Mouse (Mus musculus): Measurements from ENCODE around the gene Glb1l. TPM values are rescaled to one million over a fixed set of nuclear protein-coding genes. Genes with fewer than 3 reads are reported as not detected.

Gene Glb1l
- polyA plus RNA-seq, 1 experiment, result not detected

DNA sequence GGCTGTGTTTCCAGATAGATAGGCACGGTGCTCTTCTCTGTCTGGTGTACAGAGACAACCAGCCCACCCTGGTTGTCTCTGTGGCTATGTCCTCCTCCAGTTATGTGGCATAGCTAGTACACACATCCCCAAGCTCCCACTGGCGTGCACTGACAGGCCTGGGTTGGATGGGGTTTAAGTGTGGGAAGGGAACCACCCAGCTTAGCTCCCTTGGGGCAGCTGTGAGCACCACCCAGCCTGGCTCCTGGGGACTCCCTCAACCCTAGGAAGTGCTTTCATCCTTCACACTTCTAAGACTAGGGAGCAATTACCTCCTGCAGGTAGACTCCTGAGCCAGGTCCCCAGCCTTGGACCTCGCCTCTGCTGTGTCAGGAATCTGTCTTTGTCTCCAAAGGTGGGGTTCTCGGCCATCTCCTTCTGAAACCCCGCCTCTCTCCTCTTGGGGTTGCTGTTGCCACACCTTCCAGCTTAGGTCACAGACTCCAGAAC, 21.1 kb upstream of the Glb1l start, which contains the start of gene A630095N17Rik:
A630095N17Rik (minus strand) TSS at position 439 of the 489 bp plus-strand sequence.
- TF ChIP-seq POLR2A (IDR thresholded peaks at IDR 0.05; ENCODE audit: insufficient read depth, low read depth, low read length) (no peak), CTCF (IDR thresholded peaks at IDR 0.05; ENCODE audit: insufficient read depth, low read depth, low read length) (no peak)
- WGBS, result 77% methylated on average over 5 of the region's 5 CpGs
- peaks cover 6% of the 10 kb centered on the region for H3K4me1 ChIP-seq (ENCODE audit: control insufficient read depth, insufficient read depth, low read length)
- no peak within 1 kb of the TSS for H3K4me3 ChIP-seq (ENCODE audit: insufficient read depth, low read depth, low read length)
- no peak within 1 kb of the TSS for H3K27ac ChIP-seq (ENCODE audit: insufficient read depth, low read depth, low read length)

GRCm38 (mm10) chr1:75231224-75231623, 20.6 kb upstream of the Glb1l start:
- no peak for TF ChIP-seq POLR2A (IDR thresholded peaks at IDR 0.05; ENCODE audit: insufficient read depth, low read depth, low read length)
- no peak for TF ChIP-seq CTCF (IDR thresholded peaks at IDR 0.05; ENCODE audit: insufficient read depth, low read depth, low read length)
- no peak overlapping the region for H3K4me3 ChIP-seq (ENCODE audit: insufficient read depth, low read depth, low read length)
- WGBS, result 88% methylated on average over 4 of the region's 4 CpGs

DNA sequence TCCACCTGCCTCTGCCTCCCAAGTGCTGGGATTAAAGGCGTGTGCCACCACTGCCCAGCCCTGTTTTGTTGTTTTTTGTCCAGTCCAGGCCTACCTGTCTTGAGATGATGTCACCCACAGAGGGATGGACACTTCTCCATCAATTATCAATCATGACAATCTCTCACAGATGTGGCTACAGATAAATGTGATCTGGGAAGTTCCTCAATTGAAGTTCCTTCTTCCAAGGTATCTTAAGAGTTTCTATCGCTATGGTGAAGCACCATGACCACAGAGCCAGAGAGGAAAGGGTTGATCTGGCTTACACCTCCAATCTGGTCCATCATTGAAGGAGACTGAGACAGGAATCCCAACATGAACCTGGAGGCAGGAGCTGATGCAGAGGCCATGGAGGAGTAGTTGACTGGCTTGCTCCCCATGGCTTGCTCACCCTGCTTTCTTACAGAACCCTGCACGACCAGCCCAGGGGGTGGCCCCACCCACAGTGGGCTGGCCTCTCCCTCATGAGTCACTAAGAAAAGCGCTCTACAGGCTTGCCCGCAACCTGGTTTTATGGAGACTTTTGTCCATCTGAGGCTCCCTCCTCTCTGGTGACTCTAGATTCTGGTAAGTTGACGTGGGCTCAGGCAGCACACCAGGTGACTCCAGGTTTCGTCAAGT, 19.9 kb upstream of the Glb1l start:
- TF ChIP-seq POLR2A (IDR thresholded peaks at IDR 0.05; ENCODE audit: insufficient read depth, low read depth, low read length) (no peak), CTCF (IDR thresholded peaks at IDR 0.05; ENCODE audit: insufficient read depth, low read depth, low read length) (no peak)
- WGBS, result 68% methylated on average over 7 of the region's 7 CpGs
- peaks cover 4% of the 10 kb centered on the region for H3K4me1 ChIP-seq (ENCODE audit: control insufficient read depth, insufficient read depth, low read length)
- no peak overlapping the region for H3K4me3 ChIP-seq (ENCODE audit: insufficient read depth, low read depth, low read length)
- no peak overlapping the region for H3K27ac ChIP-seq (ENCODE audit: insufficient read depth, low read depth, low read length)

More at GRCm38 (mm10) chr1:75231224-75231623, 20.6 kb upstream of the Glb1l start:
- Histone ChIP-seq H3K4me1 (ENCODE audit: control insufficient read depth, insufficient read depth, low read length) (peaks cover 6% of the 10 kb centered on the region), H3K27ac (ENCODE audit: insufficient read depth, low read depth, low read length) (no peak overlapping the region)

DNA sequence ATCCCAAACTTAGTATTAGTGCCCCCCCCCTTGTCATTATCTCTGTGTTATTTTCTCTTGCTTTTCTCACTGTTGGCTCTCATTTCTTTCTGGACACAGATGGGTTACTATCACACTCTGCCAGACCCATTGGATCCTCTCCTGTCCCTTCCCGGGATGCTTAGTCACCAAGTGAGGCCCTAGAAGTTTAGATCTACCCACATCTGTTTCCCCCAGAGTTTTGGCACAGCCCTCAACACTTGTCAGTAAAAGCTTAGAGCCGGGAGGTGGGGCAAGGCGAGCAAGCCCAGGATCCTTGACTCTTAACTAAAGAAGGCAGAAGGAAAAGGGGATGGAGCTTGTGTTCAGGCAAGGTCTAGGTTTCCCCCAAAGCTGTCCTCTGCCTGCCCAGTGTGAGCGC, 18.5 kb upstream of the Glb1l start:
- WGBS, result 66% methylated on average over 4 of the region's 4 CpGs
- H3K27ac ChIP-seq (ENCODE audit: insufficient read depth, low read depth, low read length), result no peak overlapping the region
- peaks cover 4% of the 10 kb centered on the region; the same call in 1 of the 2 replicates for H3K4me1 ChIP-seq (ENCODE audit: control insufficient read depth, insufficient read depth, low read length)
- no peak for TF ChIP-seq POLR2A (IDR thresholded peaks at IDR 0.05; ENCODE audit: insufficient read depth, low read depth, low read length)
- TF ChIP-seq CTCF (IDR thresholded peaks at IDR 0.05; ENCODE audit: insufficient read depth, low read depth, low read length), result no peak
- H3K4me3 ChIP-seq (ENCODE audit: insufficient read depth, low read depth, low read length), result no peak overlapping the region

DNA sequence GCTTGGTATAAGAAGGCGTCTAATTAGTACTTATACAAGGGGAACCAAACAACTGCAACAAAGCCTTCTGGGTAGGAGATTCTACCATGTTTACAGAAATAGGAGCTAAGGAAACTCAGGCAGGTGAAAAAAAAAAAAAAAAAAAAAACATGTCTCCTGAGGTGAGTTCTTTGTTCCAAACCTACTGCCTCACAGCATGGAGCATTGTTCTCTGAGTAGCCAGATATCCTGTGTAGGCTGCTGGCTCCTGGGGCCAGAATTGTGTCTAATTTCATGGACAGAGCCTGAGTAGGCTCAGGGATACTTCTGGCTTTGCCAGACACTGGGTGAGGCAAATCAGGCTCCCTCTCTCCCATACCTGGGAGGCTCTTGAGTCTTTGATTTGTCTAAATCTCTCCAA, 17.0 kb upstream of the Glb1l start:
- Histone ChIP-seq H3K4me3 (ENCODE audit: insufficient read depth, low read depth, low read length) (no peak overlapping the region), H3K4me1 (ENCODE audit: control insufficient read depth, insufficient read depth, low read length) (peaks cover 4% of the 10 kb centered on the region; the same call in 1 of the 2 replicates), H3K27ac (ENCODE audit: insufficient read depth, low read depth, low read length) (no peak overlapping the region)
- WGBS, result 51% methylated on average over 1 of the region's 1 CpGs
- TF ChIP-seq POLR2A (IDR thresholded peaks at IDR 0.05; ENCODE audit: insufficient read depth, low read depth, low read length) (no peak), CTCF (IDR thresholded peaks at IDR 0.05; ENCODE audit: insufficient read depth, low read depth, low read length) (no peak)

GRCm38 (mm10) chr1:75226138-75226537, 15.5 kb upstream of the Glb1l start:
- 69% methylated on average over 2 of the region's 2 CpGs for WGBS
- H3K27ac ChIP-seq (ENCODE audit: insufficient read depth, low read depth, low read length), result no peak overlapping the region
- H3K4me1 ChIP-seq (ENCODE audit: control insufficient read depth, insufficient read depth, low read length), result peaks cover 4% of the 10 kb centered on the region; the same call in 1 of the 2 replicates
- TF ChIP-seq CTCF (IDR thresholded peaks at IDR 0.05; ENCODE audit: insufficient read depth, low read depth, low read length), result no peak
- no peak for TF ChIP-seq POLR2A (IDR thresholded peaks at IDR 0.05; ENCODE audit: insufficient read depth, low read depth, low read length)
- no peak overlapping the region for H3K4me3 ChIP-seq (ENCODE audit: insufficient read depth, low read depth, low read length)

- WGBS, result 40% methylated on average over 3 of the region's 3 CpGs
These were observed 14.9 kb upstream of the Glb1l start for GRCm38 (mm10) chr1:75225473-75225872.

GRCm38 (mm10) chr1:75223532-75223931, 12.9 kb upstream of the Glb1l start:
- TF ChIP-seq CTCF (IDR thresholded peaks at IDR 0.05; ENCODE audit: insufficient read depth, low read depth, low read length) (no peak), POLR2A (IDR thresholded peaks at IDR 0.05; ENCODE audit: insufficient read depth, low read depth, low read length) (no peak)
- Histone ChIP-seq H3K4me1 (ENCODE audit: control insufficient read depth, insufficient read depth, low read length) (peaks cover 9% of the 10 kb centered on the region), H3K27ac (ENCODE audit: insufficient read depth, low read depth, low read length) (no peak overlapping the region), H3K4me3 (ENCODE audit: insufficient read depth, low read depth, low read length) (no peak overlapping the region)
- WGBS, result 70% methylated on average over 6 of the region's 6 CpGs

More at GRCm38 (mm10) chr1:75225473-75225872, 14.9 kb upstream of the Glb1l start:
- H3K4me1 ChIP-seq (ENCODE audit: control insufficient read depth, insufficient read depth, low read length), result peaks cover 4% of the 10 kb centered on the region; the same call in 1 of the 2 replicates
- no peak overlapping the region for H3K4me3 ChIP-seq (ENCODE audit: insufficient read depth, low read depth, low read length)
- no peak for TF ChIP-seq POLR2A (IDR thresholded peaks at IDR 0.05; ENCODE audit: insufficient read depth, low read depth, low read length)
- TF ChIP-seq CTCF (IDR thresholded peaks at IDR 0.05; ENCODE audit: insufficient read depth, low read depth, low read length), result no peak
- no peak overlapping the region for H3K27ac ChIP-seq (ENCODE audit: insufficient read depth, low read depth, low read length)

DNA sequence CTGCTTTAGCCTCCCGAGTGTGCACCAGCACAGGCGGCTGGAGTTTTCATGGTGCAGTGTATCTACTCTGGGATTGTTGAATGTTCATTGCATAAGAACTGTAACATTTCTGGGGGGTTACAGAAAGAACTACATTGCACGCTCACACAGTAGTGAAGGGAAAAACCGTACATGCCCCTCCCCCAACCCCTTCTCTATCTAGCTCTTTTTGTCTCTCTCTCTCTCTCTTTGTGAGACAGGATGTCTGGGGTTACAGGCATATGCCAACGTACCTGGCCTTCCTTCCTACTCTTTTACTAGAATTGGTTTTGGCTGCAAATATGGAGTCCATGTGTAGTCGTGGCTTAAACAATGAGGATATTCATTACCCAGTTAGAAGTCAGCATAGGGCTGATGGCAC, 12.3 kb upstream of the Glb1l start:
- 81% methylated on average over 6 of the region's 6 CpGs for WGBS
- no peak overlapping the region for H3K27ac ChIP-seq (ENCODE audit: insufficient read depth, low read depth, low read length)
- no peak for TF ChIP-seq CTCF (IDR thresholded peaks at IDR 0.05; ENCODE audit: insufficient read depth, low read depth, low read length)
- TF ChIP-seq POLR2A (IDR thresholded peaks at IDR 0.05; ENCODE audit: insufficient read depth, low read depth, low read length), result no peak
- H3K4me1 ChIP-seq (ENCODE audit: control insufficient read depth, insufficient read depth, low read length), result peaks cover 14% of the 10 kb centered on the region
- H3K4me3 ChIP-seq (ENCODE audit: insufficient read depth, low read depth, low read length), result no peak overlapping the region
